Mouse (Mus musculus): ENCODE data around the gene Sart3.

GRCm38 (mm10) chr5:113727238-113727637 is 45.1 kb downstream of the Sart3 start:
- TF ChIP-seq CTCF (IDR thresholded peaks at IDR 0.05; ENCODE audit: borderline replicate concordance, extremely low read depth, insufficient read depth, insufficient read length) (no peak), POLR2A (IDR thresholded peaks at IDR 0.05; ENCODE audit: borderline replicate concordance, extremely low read depth, insufficient read depth, insufficient read length, poor library complexity, severe bottlenecking) (no peak)

All from brain, embryonic 14.5 days (tissue).